In the genomic region with DNA sequence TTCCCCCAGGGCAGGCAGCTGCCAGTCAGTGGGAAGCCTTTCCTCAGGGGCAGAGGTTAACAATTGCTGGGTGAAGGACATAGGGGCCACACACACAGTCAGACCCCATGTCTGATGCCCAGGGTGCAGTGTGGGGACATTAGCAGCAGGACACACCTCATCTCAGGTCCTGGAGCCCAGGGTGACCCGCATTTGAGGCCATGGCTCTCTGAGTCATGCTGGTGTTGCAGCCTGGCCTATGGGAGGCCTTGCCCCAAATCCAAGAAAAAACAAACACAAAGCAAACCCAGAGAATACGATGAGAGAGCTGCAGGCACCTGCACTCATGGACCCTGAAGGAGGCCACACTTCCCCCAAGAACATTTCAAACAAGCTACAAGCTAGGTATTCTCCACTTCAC, we compare ENCODE assay signal across 20 mouse cellular contexts. TPM values are rescaled to one million over a fixed set of nuclear protein-coding genes. Genes with fewer than 3 reads are reported as not detected.
DNase-seq lines count a peak whose midpoint lies in the region; ATAC-seq lines count a peak whose summit lies in the region.
"Had no signal": no experiment of that assay in that cellular context is flagged by ENCODE, and none has a peak within 500 bp of the region (broad histone marks: within the 10 kb centered on the region; RNA-seq: fewer than 3 reads in every experiment).

No protein-coding gene starts in this region.

- H3K9ac ChIP-seq in hindbrain, embryonic 13.5 days = peak overlapping the region; percentile 46; the same call in 1 of the 2 replicates
- no peak overlapping the region for H3K9ac ChIP-seq in hindbrain, embryonic 12.5 days
- H3K9ac ChIP-seq in midbrain, embryonic 12.5 days (replicated peaks) = peak overlapping the region; percentile 24; the same call in 1 of the 2 replicates
- no peak overlapping the region; the same call in 1 of the 2 replicates for H3K9ac ChIP-seq in midbrain, embryonic 13.5 days (replicated peaks)
- H3K9ac ChIP-seq: forebrain, embryonic 13.5 days; heart, embryonic 12.5 days had no signal

- peaks cover 88% of the 10 kb centered on the region for H3K36me3 ChIP-seq in hindbrain, embryonic 13.5 days
- H3K36me3 ChIP-seq in hindbrain, embryonic 12.5 days = peaks cover 90% of the 10 kb centered on the region
- peaks cover 89% of the 10 kb centered on the region for H3K36me3 ChIP-seq in midbrain, embryonic 12.5 days
- H3K36me3 ChIP-seq in midbrain, embryonic 13.5 days = peaks cover 90% of the 10 kb centered on the region

- H3K4me2 ChIP-seq in hindbrain, embryonic 13.5 days = no peak overlapping the region
- no peak overlapping the region for H3K4me2 ChIP-seq in hindbrain, embryonic 12.5 days (replicated peaks)
- H3K4me2 ChIP-seq in midbrain, embryonic 12.5 days (replicated peaks) = no peak overlapping the region
- no peak overlapping the region for H3K4me2 ChIP-seq in midbrain, embryonic 13.5 days (replicated peaks)
- H3K4me2 ChIP-seq: embryonic facial prominence, embryonic 13.5 days; forebrain, embryonic 13.5 days; heart, embryonic 12.5 days had no signal

- peak overlapping the region; percentile 23; the same call in 1 of the 2 replicates for H3K27ac ChIP-seq in hindbrain, embryonic 13.5 days
- H3K27ac ChIP-seq in hindbrain, embryonic 12.5 days = no peak overlapping the region
- H3K27ac ChIP-seq in midbrain, embryonic 12.5 days (replicated peaks) = 0 out of 2 replicates have a peak overlapping the region, but pooled peaks have one; percentile 54
- no peak overlapping the region for H3K27ac ChIP-seq in midbrain, embryonic 13.5 days
- H3K27ac ChIP-seq: embryonic facial prominence, embryonic 13.5 days; gastrocnemius, adult 2 months had no signal

- 89% methylated on average over 2 of the region's 2 CpGs for WGBS in hindbrain, embryonic 13.5 days
- 76% methylated on average over 2 of the region's 2 CpGs for WGBS in hindbrain, embryonic 12.5 days
- WGBS in midbrain, embryonic 12.5 days = 76% methylated on average over 2 of the region's 2 CpGs
- 84% methylated on average over 2 of the region's 2 CpGs for WGBS in midbrain, embryonic 13.5 days

- H3K27me3 ChIP-seq in hindbrain, embryonic 13.5 days = no peaks in the 10 kb centered on the region
- no peaks in the 10 kb centered on the region for H3K27me3 ChIP-seq in hindbrain, embryonic 12.5 days
- H3K27me3 ChIP-seq in midbrain, embryonic 12.5 days = no peaks in the 10 kb centered on the region
- H3K27me3 ChIP-seq in midbrain, embryonic 13.5 days = no peaks in the 10 kb centered on the region
- H3K27me3 ChIP-seq: embryonic facial prominence, embryonic 13.5 days; forebrain, embryonic 13.5 days; heart, embryonic 12.5 days had no signal

- H3K9me3 ChIP-seq in hindbrain, embryonic 13.5 days = no peaks in the 10 kb centered on the region
- no peaks in the 10 kb centered on the region for H3K9me3 ChIP-seq in hindbrain, embryonic 12.5 days (replicated peaks)
- no peaks in the 10 kb centered on the region for H3K9me3 ChIP-seq in midbrain, embryonic 12.5 days
- H3K9me3 ChIP-seq in midbrain, embryonic 13.5 days = no peaks in the 10 kb centered on the region
- H3K9me3 ChIP-seq: embryonic facial prominence, embryonic 13.5 days; forebrain, embryonic 13.5 days; G1E; heart, embryonic 12.5 days had no signal

- no peak for ATAC-seq in hindbrain, embryonic 13.5 days (ENCODE audit: low FRiP score)
- ATAC-seq in hindbrain, embryonic 12.5 days (ENCODE audit: low FRiP score) = no peak
- no peak for ATAC-seq in midbrain, embryonic 12.5 days (ENCODE audit: low FRiP score, low read depth)
- no peak for ATAC-seq in midbrain, embryonic 13.5 days
- ATAC-seq: CD4-positive, CD25-positive, alpha-beta regulatory T cell, adult 4 months; forebrain, embryonic 13.5 days; intestine, embryonic 16.5 days had no signal

- peak; percentile 65 to 89 for DNase-seq in adrenal gland, adult (ENCODE audit: inconsistent age in 2 of 2, low spot score in 1 of 2)
- DNase-seq in adrenal gland, adult 18-20 months (ENCODE audit: low spot score in 2 of 2) = no peak
- DNase-seq in heart, postnatal 4 days = no peak
- DNase-seq: B cell, adult 2 months; cerebellum, adult 11 months; cerebellum, adult 9-10 months; cerebellum, postnatal 25 days; gastrocnemius, adult 2 months; gastrocnemius, postnatal 25 days; kidney, adult 2 months had no signal

- H3K4me1 ChIP-seq in hindbrain, embryonic 13.5 days (replicated peaks) = peaks cover 29% of the 10 kb centered on the region
- peaks cover 14% of the 10 kb centered on the region for H3K4me1 ChIP-seq in hindbrain, embryonic 12.5 days
- peaks cover 18% of the 10 kb centered on the region for H3K4me1 ChIP-seq in midbrain, embryonic 12.5 days
- peaks cover 29% of the 10 kb centered on the region for H3K4me1 ChIP-seq in midbrain, embryonic 13.5 days (replicated peaks)

- no peak overlapping the region for H3K4me3 ChIP-seq in hindbrain, embryonic 13.5 days
- H3K4me3 ChIP-seq in hindbrain, embryonic 12.5 days = no peak overlapping the region
- no peak overlapping the region for H3K4me3 ChIP-seq in midbrain, embryonic 12.5 days
- no peak overlapping the region for H3K4me3 ChIP-seq in midbrain, embryonic 13.5 days (replicated peaks)
- H3K4me3 ChIP-seq: embryonic facial prominence, embryonic 13.5 days; forebrain, embryonic 13.5 days; gastrocnemius, adult 2 months; heart, embryonic 12.5 days had no signal

RNA-seq across cellular contexts. Expression of gene Ptprs, which starts 28.6 kb away (rescaled TPM):
- 100 to 1,000 TPM; 130 to 188 TPM for total RNA-seq in adrenal gland, adult 18-20 months (2021)
- polyA plus RNA-seq in hindbrain, embryonic 13.5 days (2015; fragmentation: Nextera tagmentation; extraction: Ambion mirVana) = 273 TPM in 2 replicates
- polyA plus RNA-seq in hindbrain, embryonic 12.5 days (2016; fragmentation: Nextera tagmentation; extraction: Ambion mirVana) = 316 and 326 TPM in 2 replicates
- polyA plus RNA-seq in midbrain, embryonic 12.5 days (2016; fragmentation: Nextera tagmentation; extraction: Ambion mirVana) = 290 and 332 TPM in 2 replicates
- 278 and 317 TPM in 2 replicates for polyA plus RNA-seq in midbrain, embryonic 13.5 days (2015; fragmentation: Nextera tagmentation; extraction: Ambion mirVana)
- 100 to 1,000 TPM; 140 to 141 TPM for total RNA-seq in heart, postnatal 4 days (2021)

Comparison
In these comparisons a context has a peak if more than half of its experiments do, and no peak if none do; other contexts are left out.
1. DNase-seq: peak in adrenal gland, adult (2 of 2); none in adrenal gland, adult 18-20 months (0 of 2) and heart, postnatal 4 days (single experiment).
2. H3K27ac ChIP-seq: peak in hindbrain, embryonic 13.5 days (single experiment) and midbrain, embryonic 12.5 days (single experiment); none in hindbrain, embryonic 12.5 days (single experiment) and midbrain, embryonic 13.5 days (single experiment).
3. H3K9ac ChIP-seq: peak in hindbrain, embryonic 13.5 days (single experiment) and midbrain, embryonic 12.5 days (single experiment); none in hindbrain, embryonic 12.5 days (single experiment) and midbrain, embryonic 13.5 days (single experiment).